Mouse (Mus musculus) cortical plate, adult 2 months (tissue): ENCODE results near the gene Bmpr1b. TPM values are rescaled to one million over a fixed set of nuclear protein-coding genes. Genes with fewer than 3 reads are reported as not detected.
A peak's percentile ranks its signal among the peaks of the same experiment; 100 is the strongest.
"Not testable (repeated sequence)": the region's sequence is repeated elsewhere in the genome, so short reads cannot be mapped to it uniquely, and the experiment has no call there.

Experiments
- H3K27ac ChIP-seq: fragments of 200-500 bp; 2 replicates; pipeline ENCODE4 v1.5.1; 2012; ENCODE audit warnings: low read length, control low read depth, inconsistent platforms; ENCODE audit not compliant: insufficient read depth
- H3K4me1 ChIP-seq: fragments of 200-500 bp; 2 replicates; pipeline ENCODE4 v1.6.1; 2011; ENCODE audit warnings: low read length; ENCODE audit not compliant: control insufficient read depth, insufficient read depth
- H3K4me3 ChIP-seq: fragments of 200-500 bp; 2 replicates; pipeline ENCODE4 v1.5.1; 2011; ENCODE audit warnings: mild to moderate bottlenecking, low read length, control low read depth; ENCODE audit not compliant: insufficient read depth
- CTCF ChIP-seq: fragments of 200-500 bp; IDR thresholded peaks from 2 replicates; pipeline ENCODE4 v1.5.1; 2011; ENCODE audit warnings: mild to moderate bottlenecking, control low read depth, low read length; ENCODE audit not compliant: insufficient read depth; ENCODE audit errors: extremely low read depth
- POLR2A ChIP-seq: fragments of 200-500 bp; IDR thresholded peaks from 2 replicates; pipeline ENCODE4 v1.6.1; 2011; ENCODE audit warnings: mild to moderate bottlenecking, low read length, control low read depth; ENCODE audit not compliant: insufficient read depth; ENCODE audit errors: extremely low read depth
- polyA plus RNA-seq: library from polyadenylated mRNA; depleted of rRNA; stranded (reverse); fragments of >200 nt; gene quantifications from 2 replicates; pipeline ENCODE4 v1.2.3, GENCODE M21; 2012; rRNA removed

Bmpr1b gene
- 9.8 and 10.0 TPM in 2 replicates for polyA plus RNA-seq

GRCm38 (mm10) chr3:142168863-142169521 is at the start of gene Bmpr1b:
Gene Bmpr1b (minus strand): TSS chr3:142169425.
- H3K4me3 ChIP-seq, result peak within 1 kb of the TSS; percentile 49
- H3K27ac ChIP-seq, result no peak within 1 kb of the TSS
- TF ChIP-seq POLR2A (no peak), CTCF (peak; percentile 20; the same call in 1 of the 2 replicates)
- no peaks in the 10 kb centered on the region for H3K4me1 ChIP-seq

- Histone ChIP-seq H3K4me3 (no peak overlapping the region), H3K4me1 (no peaks in the 10 kb centered on the region), H3K27ac (no peak overlapping the region)
- TF ChIP-seq CTCF, result no peak
Observed at GRCm38 (mm10) chr3:142212821-142213220, 43.6 kb upstream of the Bmpr1b start.

GRCm38 (mm10) chr3:142212186-142212585 is 43.0 kb upstream of the Bmpr1b start:
- Histone ChIP-seq H3K4me3 (no peak overlapping the region), H3K27ac (no peak overlapping the region), H3K4me1 (no peaks in the 10 kb centered on the region)
- TF ChIP-seq POLR2A (no peak), CTCF (no peak)

DNA sequence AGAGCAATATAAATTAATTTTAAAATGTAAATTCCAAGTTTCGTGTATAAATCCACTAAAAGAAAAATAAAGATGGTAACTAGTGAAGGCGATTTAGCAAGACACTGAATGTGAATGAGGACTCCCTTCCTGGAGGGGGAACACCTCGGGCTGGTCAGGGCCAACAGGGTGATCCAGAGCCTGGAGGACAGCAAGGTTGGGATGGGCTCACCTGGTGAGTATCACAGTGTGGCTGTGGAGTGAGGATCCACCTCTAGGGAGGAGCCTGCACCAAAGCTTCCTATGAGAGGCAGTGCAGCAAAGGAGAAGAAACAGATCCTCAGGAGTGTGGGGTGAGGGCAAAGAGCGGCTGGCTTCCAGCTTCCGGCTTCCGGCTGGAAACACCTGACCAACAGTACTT is 40.8 kb upstream of the Bmpr1b start:
- no peak overlapping the region for H3K27ac ChIP-seq
- no peaks in the 10 kb centered on the region for H3K4me1 ChIP-seq

DNA sequence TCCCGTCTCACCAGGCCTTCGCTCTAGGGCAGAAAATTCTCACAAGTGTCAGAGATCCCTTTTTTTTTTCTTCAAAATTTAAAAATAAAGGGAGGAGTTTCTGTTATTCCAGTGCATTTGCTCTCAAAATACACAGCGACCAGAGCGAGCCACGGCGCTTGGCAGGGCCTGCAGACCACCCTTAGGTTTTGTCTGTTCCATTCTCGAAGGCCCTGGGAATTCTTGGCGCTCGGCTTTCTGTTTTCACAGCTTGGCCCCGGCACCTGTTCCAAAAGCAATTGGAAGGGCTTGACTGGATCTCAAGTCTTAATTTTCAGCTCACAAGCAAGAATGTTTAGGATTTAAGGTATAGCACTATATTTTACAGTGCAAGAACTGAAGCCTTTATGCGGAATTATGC is 39.8 kb upstream of the Bmpr1b start:
- Histone ChIP-seq H3K4me3 (no peak overlapping the region), H3K27ac (no peak overlapping the region), H3K4me1 (no peaks in the 10 kb centered on the region)
- TF ChIP-seq CTCF (no peak), POLR2A (no peak)

More for the DNA sequence above, 40.8 kb upstream of the Bmpr1b start:
- H3K4me3 ChIP-seq, result no peak overlapping the region
- TF ChIP-seq CTCF (no peak), POLR2A (no peak)

- no peak overlapping the region for H3K27ac ChIP-seq
- no peak overlapping the region for H3K4me3 ChIP-seq
- TF ChIP-seq CTCF, result no peak
- TF ChIP-seq POLR2A, result no peak
- H3K4me1 ChIP-seq, result no peaks in the 10 kb centered on the region
Observed at GRCm38 (mm10) chr3:142207488-142207887, 38.3 kb upstream of the Bmpr1b start.

DNA sequence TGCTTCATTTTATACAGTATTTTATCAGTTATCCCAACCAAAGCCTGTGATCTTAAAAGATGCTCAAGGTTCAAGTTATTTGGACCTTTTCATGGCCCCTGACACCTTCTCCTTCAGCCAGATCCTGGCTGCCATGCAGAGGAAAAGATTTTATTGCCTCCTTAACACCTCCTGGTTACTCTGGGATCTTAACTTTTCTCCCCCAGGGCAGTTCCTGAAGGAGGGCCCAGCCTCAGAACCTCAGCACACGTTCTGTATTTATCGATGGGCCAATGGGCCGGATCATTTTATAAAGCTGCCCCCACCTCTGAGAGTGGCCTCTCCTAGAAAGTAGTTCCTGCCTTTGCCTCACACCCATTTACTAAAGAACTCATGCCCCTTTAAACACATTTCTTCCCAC is 37.1 kb upstream of the Bmpr1b start:
- no peak overlapping the region for H3K27ac ChIP-seq
- no peak for TF ChIP-seq POLR2A
- no peak for TF ChIP-seq CTCF
- no peak overlapping the region for H3K4me3 ChIP-seq
- H3K4me1 ChIP-seq, result no peaks in the 10 kb centered on the region

DNA sequence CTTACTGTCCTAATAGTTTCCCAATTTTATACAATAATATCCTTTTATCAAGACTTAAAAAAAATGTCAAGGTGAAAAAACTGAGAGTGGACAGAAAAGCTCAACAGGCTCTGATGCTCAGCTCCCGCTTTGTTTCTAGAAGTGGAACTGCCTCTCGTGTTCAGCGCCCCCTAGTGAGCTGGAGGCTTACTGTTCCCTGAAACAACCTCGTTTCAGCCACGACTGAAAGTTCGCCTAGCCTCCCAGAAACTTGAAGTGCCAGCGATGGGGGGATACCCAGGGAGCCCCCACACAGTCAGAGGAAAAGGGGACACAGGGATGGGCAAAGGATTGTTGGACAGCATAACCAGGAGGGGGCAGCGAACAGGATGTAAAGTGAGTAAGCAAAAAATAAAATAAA is 26.9 kb upstream of the Bmpr1b start:
- H3K4me1 ChIP-seq, result no peaks in the 10 kb centered on the region
- H3K4me3 ChIP-seq, result no peak overlapping the region
- TF ChIP-seq POLR2A, result no peak
- no peak for TF ChIP-seq CTCF
- H3K27ac ChIP-seq, result no peak overlapping the region

- H3K4me1 ChIP-seq, H3K4me3 ChIP-seq, H3K27ac ChIP-seq: not testable (repeated sequence)
Observed at GRCm38 (mm10) chr3:142191627-142192026, 22.4 kb upstream of the Bmpr1b start.

GRCm38 (mm10) chr3:142186551-142186950 is 17.3 kb upstream of the Bmpr1b start:
- Histone ChIP-seq H3K4me3 (no peak overlapping the region), H3K4me1 (no peaks in the 10 kb centered on the region), H3K27ac (no peak overlapping the region)
- TF ChIP-seq POLR2A, result no peak
